Mouse (Mus musculus): Measurements from ENCODE around the gene Rbpjl. TPM values are rescaled to one million over a fixed set of nuclear protein-coding genes. Genes with fewer than 3 reads are reported as not detected.
A peak's percentile ranks its signal among the peaks of the same experiment; 100 is the strongest.

Gene Rbpjl
- 0.33 and 0.37 TPM in 2 replicates for polyA plus RNA-seq (2016; fragmentation: Nextera tagmentation; extraction: Ambion mirVana)

DNA sequence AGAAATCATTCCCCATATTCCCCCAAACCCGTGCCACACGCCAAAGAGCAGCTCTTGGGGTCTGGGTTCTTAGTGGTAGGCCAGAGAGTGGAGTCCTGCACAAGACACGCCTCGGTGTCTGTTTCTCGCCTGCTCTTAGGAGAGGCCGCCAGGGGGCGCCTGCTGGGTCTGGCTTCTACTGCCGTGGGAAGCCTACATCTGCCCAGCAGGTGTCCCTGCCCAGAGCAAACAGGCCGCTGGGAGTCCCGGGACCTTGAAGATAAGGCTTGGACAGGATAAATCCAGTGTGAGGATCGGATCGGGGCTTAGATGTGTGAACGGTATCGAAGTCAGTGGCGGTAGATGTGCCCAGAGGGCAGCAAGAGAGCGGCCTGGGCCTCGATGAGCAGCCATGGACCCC, at the start of gene Rbpjl:
TSS of gene Rbpjl (plus strand) at position 236 of the 400 bp plus-strand sequence.
- no peak for ATAC-seq (ENCODE audit: low FRiP score)
- peaks cover 19% of the 10 kb centered on the region for H3K4me1 ChIP-seq
- peak within 1 kb of the TSS; percentile 59 for H3K4me2 ChIP-seq (replicated peaks)
- H3K4me3 ChIP-seq, result peak within 1 kb of the TSS; percentile 4
- peaks cover 5% of the 10 kb centered on the region; the same call in 1 of the 2 replicates for H3K9me3 ChIP-seq (replicated peaks)
- H3K27me3 ChIP-seq, result peaks cover 92% of the 10 kb centered on the region
- no peak within 1 kb of the TSS for H3K27ac ChIP-seq
- H3K9ac ChIP-seq, result no peak within 1 kb of the TSS
- WGBS, result 5% methylated on average over 17 of the region's 17 CpGs
- no peaks in the 10 kb centered on the region for H3K36me3 ChIP-seq

DNA sequence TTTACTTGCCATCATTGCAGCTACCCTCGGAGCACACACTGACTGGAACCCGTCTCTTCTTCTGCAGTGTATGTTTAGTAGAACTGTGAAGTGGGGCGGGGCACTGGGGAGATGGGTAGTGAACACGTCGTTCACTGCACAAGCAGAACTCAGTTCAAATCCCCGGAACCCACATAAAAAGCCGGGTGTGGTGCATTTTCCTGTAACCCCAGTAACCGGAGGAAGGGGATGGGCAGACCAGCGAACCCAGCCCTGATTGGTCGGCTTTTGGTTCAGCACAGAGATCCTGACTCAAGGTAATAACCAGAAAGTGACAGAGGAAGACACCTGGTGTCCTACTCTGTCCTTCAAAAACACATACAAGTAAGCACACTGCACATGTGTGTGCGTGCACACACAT, 49.6 kb upstream of the Rbpjl start:
- WGBS, result 90% methylated on average over 11 of the region's 11 CpGs
- Histone ChIP-seq H3K9me3 (replicated peaks) (no peaks in the 10 kb centered on the region), H3K36me3 (no peaks in the 10 kb centered on the region), H3K27me3 (no peaks in the 10 kb centered on the region), H3K9ac (no peak overlapping the region), H3K27ac (no peak overlapping the region), H3K4me2 (replicated peaks) (no peak overlapping the region), H3K4me1 (no peaks in the 10 kb centered on the region), H3K4me3 (no peak overlapping the region)
- no peak for ATAC-seq (ENCODE audit: low FRiP score)

DNA sequence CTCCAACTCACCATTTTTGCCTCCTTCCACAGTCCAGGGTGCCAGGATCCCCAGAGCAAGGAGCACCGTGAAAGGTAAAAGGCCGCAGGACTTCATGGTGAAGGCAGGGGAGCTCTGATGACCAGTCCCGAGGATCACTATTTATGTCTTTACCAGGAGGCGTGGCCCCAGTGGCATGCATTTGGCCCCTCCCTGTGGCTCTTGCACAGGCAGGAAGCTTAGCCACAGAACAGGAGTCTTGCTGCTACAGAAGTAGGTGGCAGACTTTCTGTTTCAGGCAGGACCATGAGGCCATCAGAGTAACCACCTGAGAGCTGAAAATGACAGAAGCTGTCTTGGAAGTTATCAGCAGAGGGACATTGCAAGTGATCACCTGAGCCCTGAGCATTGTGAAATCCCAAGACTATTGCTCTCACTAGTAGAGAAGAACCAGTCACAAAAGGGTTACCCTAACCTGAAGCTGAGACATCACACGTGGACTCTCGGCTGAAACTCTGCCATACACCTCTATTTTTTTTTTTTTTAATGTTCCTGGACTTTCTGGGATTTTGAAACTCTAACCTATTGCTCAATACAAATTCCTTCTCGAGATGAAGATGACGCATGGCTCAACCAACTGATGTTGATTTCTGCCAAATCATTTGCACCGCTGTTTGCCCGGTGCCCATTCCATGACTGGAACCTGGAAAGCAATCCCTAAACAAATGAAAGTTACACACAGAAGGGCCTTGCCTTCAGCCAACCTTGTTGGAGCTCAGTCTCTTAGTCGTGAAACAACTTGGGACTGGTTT, 46.6 kb upstream of the Rbpjl start:
- ATAC-seq (ENCODE audit: low FRiP score), result no peak
- H3K9ac ChIP-seq, result no peak overlapping the region
- H3K9me3 ChIP-seq (replicated peaks), result no peaks in the 10 kb centered on the region
- H3K4me1 ChIP-seq, result peaks cover 7% of the 10 kb centered on the region; the same call in 1 of the 2 replicates
- no peaks in the 10 kb centered on the region for H3K36me3 ChIP-seq
- H3K27me3 ChIP-seq, result 0 out of 2 replicates have a peak, but pooled peaks cover 2% of the 10 kb centered on the region
- WGBS, result 82% methylated on average over 11 of the region's 11 CpGs
- H3K27ac ChIP-seq, result no peak overlapping the region
- H3K4me3 ChIP-seq, result no peak overlapping the region
- H3K4me2 ChIP-seq (replicated peaks), result no peak overlapping the region

DNA sequence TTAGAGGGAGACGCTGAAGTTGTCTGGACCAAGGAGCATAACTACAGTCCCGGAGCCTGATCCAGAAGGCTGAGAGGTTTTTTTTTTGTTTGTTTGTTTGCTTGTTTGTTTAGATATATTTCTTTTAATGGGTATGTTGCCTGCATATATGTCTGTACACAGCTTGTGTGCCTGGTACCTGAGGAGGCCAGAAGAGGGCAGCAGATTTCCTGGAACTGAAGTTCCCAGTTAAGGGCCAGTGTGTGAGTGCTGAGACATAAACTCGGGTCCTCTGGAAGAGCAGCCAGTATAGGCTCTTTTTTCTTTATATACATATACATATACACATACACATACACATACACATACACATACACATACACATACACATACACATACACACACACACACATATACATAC, 44.6 kb upstream of the Rbpjl start:
- Histone ChIP-seq H3K9me3 (replicated peaks) (no peaks in the 10 kb centered on the region), H3K36me3 (no peaks in the 10 kb centered on the region), H3K27ac (no peak overlapping the region), H3K4me3 (no peak overlapping the region), H3K9ac (no peak overlapping the region), H3K4me2 (replicated peaks) (no peak overlapping the region), H3K4me1 (peaks cover 7% of the 10 kb centered on the region; the same call in 1 of the 2 replicates), H3K27me3 (0 out of 2 replicates have a peak, but pooled peaks cover 2% of the 10 kb centered on the region)
- no peak for ATAC-seq (ENCODE audit: low FRiP score)
- WGBS, result 87% methylated on average over 3 of the region's 3 CpGs

DNA sequence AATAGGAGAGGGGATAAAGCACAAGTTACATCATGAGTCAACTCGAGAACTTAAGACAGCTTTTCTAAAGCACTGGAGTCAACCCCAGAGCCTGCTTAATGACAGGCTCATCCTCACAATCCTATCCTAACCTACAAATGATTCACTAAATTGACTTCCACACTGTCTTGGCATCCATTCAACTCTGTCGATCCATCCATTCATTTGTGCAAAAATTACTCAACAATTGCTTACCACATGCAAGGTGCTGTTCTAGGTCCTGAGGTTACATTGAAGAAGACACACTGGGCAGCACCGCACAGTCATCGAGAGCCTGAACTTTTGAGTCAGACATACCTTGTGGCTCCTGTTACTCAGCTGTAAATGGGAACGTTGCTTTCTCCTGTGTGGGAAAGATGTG, 43.9 kb upstream of the Rbpjl start:
- Histone ChIP-seq H3K4me3 (no peak overlapping the region), H3K4me2 (replicated peaks) (no peak overlapping the region), H3K27me3 (0 out of 2 replicates have a peak, but pooled peaks cover 2% of the 10 kb centered on the region), H3K27ac (no peak overlapping the region), H3K36me3 (no peaks in the 10 kb centered on the region), H3K9ac (no peak overlapping the region), H3K4me1 (peaks cover 7% of the 10 kb centered on the region; the same call in 1 of the 2 replicates), H3K9me3 (replicated peaks) (no peaks in the 10 kb centered on the region)
- no peak for ATAC-seq (ENCODE audit: low FRiP score)
- WGBS, result 80% methylated on average over 5 of the region's 5 CpGs

DNA sequence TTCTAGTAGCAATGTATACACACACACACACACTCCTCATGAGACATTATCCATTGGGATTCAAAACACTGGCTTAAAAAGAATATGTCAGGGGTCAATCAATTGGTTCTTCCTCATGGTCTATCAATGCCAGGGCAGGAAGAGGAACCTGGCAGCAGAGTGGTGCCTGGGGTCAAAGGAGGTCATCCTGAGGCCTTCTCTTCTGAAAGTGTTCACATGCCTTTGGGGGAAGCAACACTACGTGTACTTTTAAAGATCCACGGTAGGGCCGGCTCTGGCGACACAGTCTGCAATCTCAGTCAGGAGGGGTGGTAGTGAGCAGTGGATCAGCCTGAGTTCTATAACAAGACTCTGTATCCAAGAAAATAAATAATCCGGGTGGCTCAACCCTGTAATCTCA, 43.3 kb upstream of the Rbpjl start:
- Histone ChIP-seq H3K9me3 (replicated peaks) (no peaks in the 10 kb centered on the region), H3K9ac (no peak overlapping the region), H3K4me2 (replicated peaks) (no peak overlapping the region), H3K4me3 (no peak overlapping the region), H3K36me3 (no peaks in the 10 kb centered on the region), H3K27me3 (0 out of 2 replicates have a peak, but pooled peaks cover 2% of the 10 kb centered on the region), H3K27ac (no peak overlapping the region), H3K4me1 (peaks cover 7% of the 10 kb centered on the region; the same call in 1 of the 2 replicates)
- WGBS, result 74% methylated on average over 5 of the region's 5 CpGs
- ATAC-seq (ENCODE audit: low FRiP score), result no peak

DNA sequence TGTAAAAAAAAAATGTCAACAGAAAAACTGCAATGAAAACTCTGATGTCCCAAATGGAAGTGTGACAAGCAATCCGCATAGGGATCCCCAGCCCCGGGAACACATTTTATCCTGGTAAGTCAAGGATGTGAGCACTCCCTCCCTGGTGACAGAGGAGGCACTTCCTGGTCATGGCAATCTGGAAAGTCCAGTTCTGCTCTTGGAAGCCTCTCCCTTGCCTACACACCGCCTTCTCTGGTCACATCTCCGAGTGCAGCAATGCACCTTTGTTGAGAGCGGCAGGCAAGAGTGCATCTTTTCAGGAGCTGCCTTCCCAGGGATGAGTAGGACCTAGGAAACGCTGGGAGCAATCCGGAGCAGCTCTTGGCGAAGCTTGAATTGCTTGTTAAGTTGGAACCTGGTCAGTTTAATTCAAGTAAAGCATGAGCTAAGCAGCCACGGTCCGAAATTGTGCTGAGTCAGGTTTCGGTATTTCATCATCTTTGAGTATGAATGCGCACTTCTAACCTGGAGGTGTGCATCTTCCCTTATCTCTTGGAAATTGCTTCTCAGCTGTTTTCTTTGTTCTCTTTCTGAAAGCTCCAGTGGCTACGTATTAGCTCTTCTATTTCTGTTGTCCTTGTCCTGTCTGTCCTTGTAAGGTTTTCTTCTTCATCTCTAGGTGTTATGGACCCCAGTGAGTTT, 41.8 kb upstream of the Rbpjl start:
- Histone ChIP-seq H3K4me3 (no peak overlapping the region), H3K4me1 (peaks cover 7% of the 10 kb centered on the region; the same call in 1 of the 2 replicates), H3K4me2 (replicated peaks) (no peak overlapping the region), H3K9ac (no peak overlapping the region; the same call in 1 of the 2 replicates), H3K36me3 (no peaks in the 10 kb centered on the region), H3K27ac (no peak overlapping the region), H3K27me3 (0 out of 2 replicates have a peak, but pooled peaks cover 2% of the 10 kb centered on the region), H3K9me3 (replicated peaks) (no peaks in the 10 kb centered on the region)
- ATAC-seq (ENCODE audit: low FRiP score), result no peak
- WGBS, result 33% methylated on average over 13 of the region's 13 CpGs

DNA sequence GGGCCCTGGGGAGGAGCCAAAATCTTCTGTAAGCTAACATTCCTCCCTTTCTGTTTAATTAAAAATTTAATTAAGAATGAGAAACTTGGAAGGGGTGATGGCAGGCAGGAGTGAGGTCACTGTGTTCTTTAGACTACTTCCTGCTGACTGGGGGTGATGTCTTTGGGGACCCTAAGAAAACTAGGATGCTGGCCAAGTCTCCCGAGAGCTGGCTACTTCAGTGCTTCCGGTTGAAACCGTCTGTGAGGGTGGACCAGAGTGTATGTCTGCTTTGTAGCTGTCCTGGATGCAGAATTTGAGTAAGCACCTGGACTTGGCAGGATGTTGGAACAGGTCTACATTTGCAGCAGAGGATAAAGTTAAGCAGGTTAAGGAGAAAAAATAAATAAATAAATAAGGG, 36.0 kb upstream of the Rbpjl start:
- Histone ChIP-seq H3K9me3 (replicated peaks) (no peaks in the 10 kb centered on the region), H3K27ac (no peak overlapping the region), H3K4me3 (no peak overlapping the region), H3K4me1 (no peaks in the 10 kb centered on the region), H3K4me2 (replicated peaks) (no peak overlapping the region), H3K9ac (no peak overlapping the region), H3K27me3 (no peaks in the 10 kb centered on the region), H3K36me3 (no peaks in the 10 kb centered on the region)
- WGBS, result 70% methylated on average over 3 of the region's 3 CpGs
- ATAC-seq (ENCODE audit: low FRiP score), result no peak

DNA sequence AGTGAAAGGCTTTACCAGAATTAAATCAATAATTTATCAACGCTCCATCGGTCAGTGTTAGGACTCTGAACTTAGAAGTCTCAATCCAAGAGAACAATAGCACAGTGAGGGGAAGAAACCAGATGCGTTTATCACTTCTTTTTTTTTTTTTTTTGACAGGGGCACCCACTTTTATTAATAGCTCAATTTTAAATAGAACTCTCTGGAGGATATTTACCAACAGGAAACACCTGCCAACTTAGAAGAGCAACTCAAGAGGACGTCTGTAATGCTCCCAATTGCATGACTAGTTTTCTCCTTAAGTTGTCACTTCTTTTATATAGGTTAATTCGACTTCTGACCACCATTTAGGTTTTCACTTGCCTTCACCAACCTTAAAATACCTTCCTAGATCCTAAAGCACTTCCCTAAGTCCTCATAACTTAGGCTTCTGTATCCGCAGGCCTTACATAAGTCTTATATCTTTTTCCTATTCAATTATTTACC, 34.3 kb upstream of the Rbpjl start:
- no peak for ATAC-seq (ENCODE audit: low FRiP score)
- H3K27ac ChIP-seq, result no peak overlapping the region

DNA sequence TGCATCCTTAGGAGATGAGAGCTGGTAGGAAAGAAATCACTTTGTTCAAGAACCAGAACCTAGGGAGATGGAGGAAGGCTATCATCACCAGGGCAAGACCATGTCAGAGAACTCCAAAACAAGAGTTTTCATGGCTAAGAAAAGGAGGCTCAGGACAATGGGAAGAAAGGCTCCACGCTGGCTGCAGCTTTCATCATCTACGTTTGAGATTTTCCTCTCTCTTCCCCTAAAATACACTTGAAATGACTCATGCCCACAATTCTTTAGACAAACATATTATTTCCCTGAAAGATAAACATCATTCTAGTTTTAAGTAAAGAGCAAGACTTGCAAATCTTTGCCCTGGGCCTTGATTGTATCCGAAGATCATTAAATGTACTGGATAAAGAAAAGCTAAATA, 31.6 kb upstream of the Rbpjl start:
- Histone ChIP-seq H3K9me3 (replicated peaks) (no peaks in the 10 kb centered on the region), H3K4me3 (no peak overlapping the region), H3K4me2 (replicated peaks) (no peak overlapping the region), H3K4me1 (no peaks in the 10 kb centered on the region), H3K9ac (no peak overlapping the region), H3K27ac (no peak overlapping the region), H3K27me3 (no peaks in the 10 kb centered on the region), H3K36me3 (no peaks in the 10 kb centered on the region)
- 85% methylated on average over 3 of the region's 3 CpGs for WGBS
- no peak for ATAC-seq (ENCODE audit: low FRiP score)

More for the DNA sequence above, 34.3 kb upstream of the Rbpjl start:
- no peak overlapping the region for H3K4me3 ChIP-seq
- no peak overlapping the region for H3K4me2 ChIP-seq (replicated peaks)
- no peak overlapping the region for H3K9ac ChIP-seq
- no peaks in the 10 kb centered on the region for H3K36me3 ChIP-seq
- 76% methylated on average over 6 of the region's 6 CpGs for WGBS
- no peaks in the 10 kb centered on the region for H3K4me1 ChIP-seq
- H3K27me3 ChIP-seq, result no peaks in the 10 kb centered on the region
- H3K9me3 ChIP-seq (replicated peaks), result no peaks in the 10 kb centered on the region

DNA sequence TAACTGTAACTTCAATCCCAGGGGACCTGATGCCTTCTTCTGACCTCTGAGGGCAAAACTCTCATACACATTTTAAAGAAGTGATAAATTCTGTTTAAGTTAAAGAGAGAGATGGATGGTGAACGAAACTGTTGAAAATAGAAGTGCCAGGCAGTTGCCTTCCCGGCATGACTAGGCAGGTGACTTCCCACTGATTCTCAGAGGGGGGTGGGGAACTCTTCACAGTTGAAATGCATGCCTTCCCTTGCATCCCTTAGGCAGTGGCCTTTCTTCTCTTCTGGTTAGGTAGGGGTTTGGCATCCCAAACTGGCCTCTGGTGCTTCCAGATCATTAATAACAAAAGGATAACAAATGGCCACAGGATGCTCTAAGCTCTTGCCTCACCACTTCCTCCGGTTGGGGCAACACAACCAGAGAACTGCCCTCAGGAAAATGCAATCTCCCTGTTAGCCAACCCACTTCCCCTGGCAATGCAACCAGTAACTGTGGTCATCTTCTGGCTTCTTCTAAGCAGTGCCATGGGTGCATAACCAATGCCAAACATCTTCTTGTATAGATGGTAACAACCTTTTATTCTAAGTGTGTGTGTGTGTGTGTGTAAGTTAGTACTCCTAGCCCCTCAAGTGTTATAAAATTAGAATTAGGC, 30.4 kb upstream of the Rbpjl start:
- Histone ChIP-seq H3K36me3 (no peaks in the 10 kb centered on the region), H3K4me1 (no peaks in the 10 kb centered on the region), H3K9me3 (replicated peaks) (no peaks in the 10 kb centered on the region), H3K27ac (no peak overlapping the region), H3K27me3 (no peaks in the 10 kb centered on the region), H3K4me2 (replicated peaks) (no peak overlapping the region), H3K9ac (no peak overlapping the region), H3K4me3 (no peak overlapping the region)
- 30% methylated on average over 3 of the region's 3 CpGs for WGBS
- ATAC-seq (ENCODE audit: low FRiP score), result no peak

DNA sequence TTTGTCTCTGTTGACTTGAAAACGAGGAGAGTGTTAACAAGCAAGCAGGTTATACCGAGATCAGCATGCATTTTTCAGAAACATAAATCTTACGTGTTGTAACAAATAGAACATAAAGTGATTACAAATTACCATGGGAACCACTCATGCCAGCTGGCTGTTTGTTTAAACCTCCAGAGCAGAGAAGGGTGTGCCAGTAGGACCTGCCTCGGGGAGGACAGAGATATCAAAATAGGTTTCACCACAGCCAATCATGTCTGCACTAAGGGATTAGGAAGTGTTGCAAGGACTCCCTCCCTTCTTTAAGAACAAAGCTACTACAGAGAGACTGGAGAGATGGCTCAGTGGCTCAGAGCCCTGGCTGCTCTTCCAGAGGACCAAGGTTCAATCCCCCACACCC, 29.8 kb upstream of the Rbpjl start:
- no peak overlapping the region for H3K27ac ChIP-seq
- no peaks in the 10 kb centered on the region for H3K27me3 ChIP-seq
- no peaks in the 10 kb centered on the region for H3K36me3 ChIP-seq
- H3K9ac ChIP-seq, result no peak overlapping the region
- H3K9me3 ChIP-seq (replicated peaks), result no peaks in the 10 kb centered on the region
- H3K4me2 ChIP-seq (replicated peaks), result no peak overlapping the region
- H3K4me3 ChIP-seq, result no peak overlapping the region
- WGBS, result 67% methylated on average over 4 of the region's 4 CpGs
- ATAC-seq (ENCODE audit: low FRiP score), result no peak
- H3K4me1 ChIP-seq, result no peaks in the 10 kb centered on the region

Measured in hindbrain, embryonic 12.5 days (tissue).